8 mouse cellular contexts compared by ENCODE assay signal in genomic region chr1:83076190-83076917, GRCm38 (mm10). TPM values are rescaled to one million over a fixed set of nuclear protein-coding genes. Genes with fewer than 3 reads are reported as not detected.
DNase-seq lines count a peak whose midpoint lies in the region; ATAC-seq and TF ChIP-seq lines count a peak whose summit lies in the region.

No protein-coding gene starts in this region.

- no peaks in the 10 kb centered on the region for H3K36me3 ChIP-seq in testis, adult 2 months (ENCODE audit: control insufficient read depth, insufficient read depth, low read length)
- no peaks in the 10 kb centered on the region for H3K36me3 ChIP-seq in heart, embryonic 13.5 days
- no peaks in the 10 kb centered on the region for H3K36me3 ChIP-seq in lung, postnatal 0 days (ENCODE audit: insufficient read depth, low read length)
- no peaks in the 10 kb centered on the region for H3K36me3 ChIP-seq in small intestine, adult 2 months (ENCODE audit: control insufficient read depth, insufficient read depth, low read length)

- no peak for DNase-seq in testis, postnatal 10 days (ENCODE audit: low spot score)
- DNase-seq in c-Kit-positive CD71-negative TER-119-negative erythroid progenitor cells, embryonic 14.5 days (ENCODE audit: low read depth): peak; percentile 41
- DNase-seq in kidney, postnatal 10 days: peak; percentile 36
- DNase-seq in lung, postnatal 0 days (ENCODE audit: low spot score): peak; percentile 65
- no peak for DNase-seq in Muller cell, postnatal 12 days (ENCODE audit: inconsistent ontology term)

- 41% methylated on average over 11 of the region's 11 CpGs for WGBS in heart, embryonic 13.5 days
- 44% methylated on average over 11 of the region's 11 CpGs for WGBS in lung, postnatal 0 days
- WGBS in small intestine, adult 2 months: 64% methylated on average over 11 of the region's 11 CpGs

- no peaks in the 10 kb centered on the region for H3K4me1 ChIP-seq in testis, adult 2 months (ENCODE audit: control insufficient read depth, insufficient read depth, low read length)
- 0 out of 2 replicates have a peak, but pooled peaks cover 3% of the 10 kb centered on the region for H3K4me1 ChIP-seq in heart, embryonic 13.5 days
- no peaks in the 10 kb centered on the region for H3K4me1 ChIP-seq in lung, postnatal 0 days (ENCODE audit: insufficient read depth, low read depth, low read length)
- no peaks in the 10 kb centered on the region for H3K4me1 ChIP-seq in small intestine, adult 2 months (ENCODE audit: control insufficient read depth, insufficient read depth, insufficient read length, low read length)

- peak overlapping the region; percentile 62 for H3K4me2 ChIP-seq in heart, embryonic 13.5 days
- peak overlapping the region; percentile 51 for H3K4me2 ChIP-seq in lung, postnatal 0 days (replicated peaks; ENCODE audit: low read depth, low read length)

- no peak overlapping the region for H3K4me3 ChIP-seq in testis, adult 2 months (ENCODE audit: control insufficient read depth, low read depth, low read length)
- peak overlapping the region; percentile 42 for H3K4me3 ChIP-seq in heart, embryonic 13.5 days
- peak overlapping the region; percentile 34 for H3K4me3 ChIP-seq in lung, postnatal 0 days (ENCODE audit: low read depth, low read length)
- no peak overlapping the region for H3K4me3 ChIP-seq in small intestine, adult 2 months (ENCODE audit: low read depth, low read length)

- no peaks in the 10 kb centered on the region for H3K27me3 ChIP-seq in testis, adult 2 months (ENCODE audit: control insufficient read depth, insufficient read depth, low read length)
- no peaks in the 10 kb centered on the region for H3K27me3 ChIP-seq in heart, embryonic 13.5 days (replicated peaks)
- H3K27me3 ChIP-seq in lung, postnatal 0 days (replicated peaks; ENCODE audit: insufficient read depth, low read length): no peaks in the 10 kb centered on the region
- 0 out of 2 replicates have a peak, but pooled peaks cover 5% of the 10 kb centered on the region for H3K27me3 ChIP-seq in small intestine, adult 2 months (ENCODE audit: control insufficient read depth, insufficient read depth, low read length)

- no peaks in the 10 kb centered on the region for H3K9me3 ChIP-seq in heart, embryonic 13.5 days
- H3K9me3 ChIP-seq in lung, postnatal 0 days (ENCODE audit: low read length): no peaks in the 10 kb centered on the region

- no peak for TF ChIP-seq EP300 in lung, postnatal 0 days (IDR thresholded peaks at IDR 0.05)

- TF ChIP-seq POLR2A in testis, adult 2 months (IDR thresholded peaks at IDR 0.05; ENCODE audit: control insufficient read depth, low read depth, low read length): no peak
- TF ChIP-seq POLR2A in small intestine, adult 2 months (IDR thresholded peaks at IDR 0.05; ENCODE audit: low read depth, low read length): no peak

- H3K9ac ChIP-seq in heart, embryonic 13.5 days: 0 out of 2 replicates have a peak overlapping the region, but pooled peaks have one; percentile 45
- H3K9ac ChIP-seq in lung, postnatal 0 days (replicated peaks; ENCODE audit: low read depth): no peak overlapping the region; the same call in 1 of the 2 replicates

- no peak for ATAC-seq in heart, embryonic 13.5 days (ENCODE audit: extremely low read depth, insufficient number of reproducible peaks, low FRiP score, low TSS enrichment)
- ATAC-seq in lung, postnatal 0 days: peak; percentile 49; the same call in 1 of the 2 replicates

- TF ChIP-seq CTCF in testis, adult 2 months (IDR thresholded peaks at IDR 0.05; ENCODE audit: control insufficient read depth, insufficient read depth, insufficient replicate concordance, low read depth, low read length): peak; percentile 32; the same call in 1 of the 2 replicates
- peak; percentile 91 for TF ChIP-seq CTCF in lung, postnatal 0 days (IDR thresholded peaks at IDR 0.05)
- peak; percentile 27; the same call in 1 of the 2 replicates for TF ChIP-seq CTCF in small intestine, adult 2 months (IDR thresholded peaks at IDR 0.05; ENCODE audit: extremely low read depth, insufficient read length, insufficient replicate concordance, low read depth, low read length)

- H3K27ac ChIP-seq in testis, adult 2 months (ENCODE audit: control insufficient read depth, insufficient read depth, low read depth, low read length): no peak overlapping the region
- no peak overlapping the region for H3K27ac ChIP-seq in heart, embryonic 13.5 days (replicated peaks)
- H3K27ac ChIP-seq in lung, postnatal 0 days (ENCODE audit: low read length): no peak overlapping the region
- H3K27ac ChIP-seq in small intestine, adult 2 months (ENCODE audit: insufficient read depth, low read depth, low read length): no peak overlapping the region

RNA-seq across cellular contexts. Expression of gene Krtap28-13, which starts 15.6 kb away (rescaled TPM):
- not detected in 2 replicates for polyA plus RNA-seq in testis, adult 2 months (2012; rRNA removed)
- polyA plus RNA-seq in heart, embryonic 13.5 days (2015; fragmentation: Nextera tagmentation; extraction: Ambion mirVana): not detected in 2 replicates
- polyA plus RNA-seq in lung, postnatal 0 days (2015; fragmentation: Nextera tagmentation; extraction: Ambion mirVana): 0.16 TPM in 1 of 2 replicates, not detected in the other
- 1.3 TPM in 1 of 2 replicates, not detected in the other for polyA plus RNA-seq in small intestine, adult 2 months (2012; rRNA removed)

RNA-seq across cellular contexts. Expression of gene A030005K14Rik, which starts 17.2 kb away (rescaled TPM):
- polyA plus RNA-seq in testis, adult 2 months (2012; rRNA removed): not detected in 2 replicates
- polyA plus RNA-seq in heart, embryonic 13.5 days (2015; fragmentation: Nextera tagmentation; extraction: Ambion mirVana): not detected in 2 replicates
- polyA plus RNA-seq in lung, postnatal 0 days (2015; fragmentation: Nextera tagmentation; extraction: Ambion mirVana): not detected in 2 replicates
- 0.18 TPM in 1 of 2 replicates, not detected in the other for polyA plus RNA-seq in small intestine, adult 2 months (2012; rRNA removed)

RNA-seq across cellular contexts. Expression of gene Gm47969, which starts 31.6 kb away (rescaled TPM):
- not detected in 2 replicates for polyA plus RNA-seq in testis, adult 2 months (2012; rRNA removed)
- polyA plus RNA-seq in heart, embryonic 13.5 days (2015; fragmentation: Nextera tagmentation; extraction: Ambion mirVana): not detected in 2 replicates
- 0.45 and 1.0 TPM in 2 replicates for polyA plus RNA-seq in lung, postnatal 0 days (2015; fragmentation: Nextera tagmentation; extraction: Ambion mirVana)
- 0.09 TPM in 1 of 2 replicates, not detected in the other for polyA plus RNA-seq in small intestine, adult 2 months (2012; rRNA removed)

RNA-seq across cellular contexts. Expression of gene Krtap28-10, which starts 34.1 kb away (rescaled TPM):
- polyA plus RNA-seq in testis, adult 2 months (2012; rRNA removed): not detected in 2 replicates
- not detected in 2 replicates for polyA plus RNA-seq in heart, embryonic 13.5 days (2015; fragmentation: Nextera tagmentation; extraction: Ambion mirVana)
- polyA plus RNA-seq in lung, postnatal 0 days (2015; fragmentation: Nextera tagmentation; extraction: Ambion mirVana): not detected in 2 replicates
- polyA plus RNA-seq in small intestine, adult 2 months (2012; rRNA removed): not detected in 2 replicates

RNA-seq across cellular contexts. Expression of gene Slc19a3, which starts 38.1 kb away (rescaled TPM):
- 0.10 and 0.17 TPM in 2 replicates for polyA plus RNA-seq in testis, adult 2 months (2012; rRNA removed)
- 1.6 and 2.0 TPM in 2 replicates for polyA plus RNA-seq in heart, embryonic 13.5 days (2015; fragmentation: Nextera tagmentation; extraction: Ambion mirVana)
- 2.1 and 2.5 TPM in 2 replicates for polyA plus RNA-seq in lung, postnatal 0 days (2015; fragmentation: Nextera tagmentation; extraction: Ambion mirVana)
- polyA plus RNA-seq in small intestine, adult 2 months (2012; rRNA removed): 0.63 and 8.2 TPM in 2 replicates

Comparison
In these comparisons a context has a peak if more than half of its experiments do, and no peak if none do; other contexts are left out.
1. H3K4me3 ChIP-seq: peak in heart, embryonic 13.5 days (single experiment) and lung, postnatal 0 days (single experiment); none in testis, adult 2 months (single experiment) and small intestine, adult 2 months (single experiment).
2. CTCF ChIP-seq: peak in every context shown above with its lines; median percentile 91 in lung, postnatal 0 days; 32 in testis, adult 2 months; 27 in small intestine, adult 2 months.
3. DNase-seq: peak in c-Kit-positive CD71-negative TER-119-negative erythroid progenitor cells, embryonic 14.5 days (single experiment), kidney, postnatal 10 days (single experiment) and lung, postnatal 0 days (single experiment); none in testis, postnatal 10 days (single experiment) and Muller cell, postnatal 12 days (single experiment).